Mouse (Mus musculus) spleen, postnatal 0 days (tissue): ENCODE results near the gene Arsj. TPM values are rescaled to one million over a fixed set of nuclear protein-coding genes. Genes with fewer than 3 reads are reported as not detected.

Experiments used
- polyA plus RNA-seq: library from polyadenylated mRNA; unstranded; fragments of >200 nt; fragmentation: Nextera tagmentation; extraction: Ambion mirVana; gene quantifications from 2 replicates; pipeline ENCODE4 v1.2.1, GENCODE M21; 2015

Gene Arsj
- polyA plus RNA-seq = 0.21 and 0.31 TPM in 2 replicates

GRCm38 (mm10) chr3:126363568-126364505, at the start of gene Arsj:
Arsj (plus strand) TSS chr3:126363684.

Other genes with a start within 250 kb of the Arsj start
- gene Camk2d, start 232.6 kb downstream of the Arsj start, polyA plus RNA-seq = 15.3 and 20.6 TPM in 2 replicates